Mouse (Mus musculus): ENCODE measurements around the gene Idh3b. TPM values are rescaled to one million over a fixed set of nuclear protein-coding genes. Genes with fewer than 3 reads are reported as not detected.

Gene Idh3b
- total RNA-seq (2021), result 100 to 1,000 TPM; 814 to 881 TPM
- long read RNA-seq, experiment 1, transcript Idh3b-201 (12 exons, 1,616 nt), result major isoform, 832 of 1,287 reads
- long read RNA-seq, experiment 1, partial matches to known transcripts, result 95 of 1,287 reads
- long read RNA-seq, experiment 1, other reads (novel, unspliced or antisense), result 360 of 1,287 reads
- long read RNA-seq, experiment 2, transcript Idh3b-201 (12 exons, 1,616 nt), result major isoform, 451 of 914 reads
- long read RNA-seq, experiment 2, partial matches to known transcripts, result 378 of 914 reads
- long read RNA-seq, experiment 2, other reads (novel, unspliced or antisense), result 84 of 914 reads

DNA sequence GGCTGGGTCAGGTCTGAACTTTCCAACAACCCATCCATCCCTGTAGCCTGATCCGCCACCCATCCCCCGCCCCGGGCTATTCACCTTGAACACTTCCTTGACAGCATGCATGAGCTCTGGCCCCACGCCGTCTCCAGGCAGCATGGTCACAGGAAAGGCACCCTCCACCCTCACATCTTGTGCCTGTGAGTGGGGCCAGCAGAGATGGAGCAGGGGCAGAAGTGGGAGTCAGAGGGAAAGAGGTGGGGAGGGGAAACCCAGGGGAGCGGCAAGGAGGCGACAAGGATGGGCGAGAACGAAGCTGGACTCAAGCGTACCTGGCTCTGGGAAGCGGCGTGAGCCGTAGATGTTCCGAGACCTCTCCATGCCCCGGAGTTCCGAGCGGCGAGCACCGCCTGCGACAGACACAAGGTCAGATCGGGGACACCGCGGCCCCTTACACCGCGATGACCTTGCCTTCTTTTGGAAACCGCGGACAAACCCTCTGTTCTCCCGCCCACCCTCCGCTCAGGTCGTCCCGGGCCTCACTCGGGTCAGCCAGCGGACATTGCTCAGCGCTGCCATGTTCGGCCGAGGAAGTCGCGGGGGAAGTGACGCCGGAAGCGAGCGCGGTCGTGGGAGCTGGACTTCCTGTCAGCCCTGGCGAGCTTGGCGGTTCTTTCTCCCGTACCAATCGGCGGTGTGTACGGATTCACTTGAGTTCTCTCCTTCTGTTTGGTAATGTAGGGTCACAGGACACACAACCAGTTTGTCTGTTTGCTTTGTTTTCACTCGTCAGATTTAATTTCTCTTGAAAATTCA lies at the start of gene Idh3b:
Idh3b (minus strand) TSS at position 694 of the 801 bp plus-strand sequence.
- peak; percentile 96 for DNase-seq

GRCm38 (mm10) chr2:130329502-130329901 lies 45.2 kb upstream of the Idh3b start:
- DNase-seq, result no peak

- no peak for DNase-seq
Observed at GRCm38 (mm10) chr2:130327057-130327456, 42.7 kb upstream of the Idh3b start.

DNA sequence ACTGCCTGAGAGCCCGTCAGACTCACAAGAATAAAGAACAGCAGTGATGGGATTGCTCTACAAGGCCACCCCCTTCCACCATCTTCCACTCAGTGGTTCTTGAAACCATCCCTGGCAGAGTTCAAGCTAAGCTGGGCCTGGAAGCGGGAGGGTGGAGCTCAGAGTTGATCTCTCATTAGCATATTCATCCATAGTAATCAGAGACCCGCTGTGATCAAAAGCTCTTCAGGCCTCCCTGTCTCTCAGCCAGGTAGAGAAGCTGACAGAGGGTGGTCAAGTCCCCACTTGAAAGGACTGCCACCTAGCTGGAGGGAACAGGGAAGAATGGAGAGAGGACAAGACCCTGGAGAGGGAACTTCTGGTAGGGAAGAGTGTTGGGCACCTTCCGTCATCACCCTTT lies 18.7 kb upstream of the Idh3b start:
- DNase-seq, result no peak

GRCm38 (mm10) chr2:130297580-130297979 lies 13.2 kb upstream of the Idh3b start:
- no peak for DNase-seq

GRCm38 (mm10) chr2:130296134-130296745 lies 11.9 kb upstream of the Idh3b start:
- no peak for DNase-seq

GRCm38 (mm10) chr2:130295331-130296133 lies 11.2 kb upstream of the Idh3b start:
- peak; percentile 63 for DNase-seq

DNA sequence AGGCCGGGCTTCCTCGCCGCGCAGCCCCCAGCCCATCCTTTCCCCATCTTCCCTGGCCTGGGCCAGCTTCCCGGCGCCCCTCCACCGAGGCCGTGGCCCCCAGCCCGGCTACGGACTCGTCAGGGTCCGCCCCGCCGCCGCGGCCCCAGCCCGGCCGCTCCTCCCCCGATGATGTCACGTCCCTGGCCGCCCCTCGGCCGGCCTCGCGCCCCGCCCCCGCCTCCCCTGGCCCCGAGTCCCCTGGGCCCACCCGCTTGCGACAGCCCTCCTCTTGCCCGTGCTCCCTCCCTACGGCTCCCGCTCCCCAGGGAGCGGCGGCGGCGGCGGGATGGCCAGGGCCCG lies 10.6 kb upstream of the Idh3b start, which contains the start of gene Ebf4:
Ebf4 (plus strand) TSS at position 234 of the 342 bp plus-strand sequence.
- peak; percentile 78 for DNase-seq

DNA sequence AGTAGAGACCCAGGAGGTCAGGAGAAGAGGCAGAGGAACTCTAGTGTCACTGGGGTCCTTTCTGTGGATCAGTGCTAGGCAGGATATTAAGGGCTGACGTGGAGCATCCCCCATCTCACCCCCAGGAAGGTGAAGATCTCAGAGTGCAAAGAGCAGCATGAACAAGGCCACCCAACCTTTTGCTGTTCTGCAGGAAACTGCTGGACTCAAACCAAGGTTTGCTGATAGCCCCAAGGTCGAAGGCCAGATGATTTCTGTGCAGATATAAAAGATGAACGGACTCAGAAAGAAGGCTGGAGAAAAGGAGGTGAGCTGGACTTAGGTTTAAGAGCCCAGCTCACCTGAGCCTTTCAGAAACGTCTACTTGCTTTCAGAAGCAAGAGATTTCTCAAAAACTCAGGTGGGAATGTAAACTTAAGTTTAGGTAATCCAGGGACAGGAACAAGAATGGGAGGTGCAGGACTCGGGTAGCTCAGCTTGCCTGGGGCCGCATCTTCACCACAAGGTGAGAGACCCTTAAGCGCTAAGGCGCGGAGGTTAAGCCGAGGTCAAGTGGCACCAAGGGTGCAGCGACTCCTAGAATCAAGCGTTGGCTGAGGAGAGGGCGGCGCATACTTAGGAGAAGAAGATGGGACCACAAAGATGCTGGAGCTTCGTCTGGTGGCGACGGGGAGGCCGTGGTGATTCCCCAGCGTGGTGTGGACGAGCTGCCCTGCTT lies 10.0 kb upstream of the Idh3b start:
- no peak for DNase-seq

GRCm38 (mm10) chr2:130293486-130293885 lies 9.1 kb upstream of the Idh3b start:
- DNase-seq, result no peak

DNA sequence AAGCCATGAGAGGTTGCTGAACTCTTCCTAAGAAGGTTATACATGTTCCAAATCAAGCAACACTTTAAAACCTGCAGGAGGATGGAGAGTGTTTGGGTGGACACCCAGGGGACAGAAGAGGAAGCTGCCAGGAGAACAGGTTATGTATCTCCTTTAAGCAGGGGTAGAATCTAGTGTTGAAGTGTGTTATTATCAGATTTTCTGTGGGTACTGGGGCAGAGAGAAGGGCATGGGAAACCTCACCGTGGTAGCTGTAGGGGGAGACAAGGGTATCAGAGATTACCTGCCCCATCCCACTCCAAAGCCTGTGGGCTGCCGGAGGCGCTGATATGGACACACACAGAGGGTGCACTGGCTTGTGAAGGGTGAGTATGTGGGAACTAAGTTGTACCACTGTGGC lies 8.7 kb upstream of the Idh3b start:
- no peak for DNase-seq

- peak; percentile 72 for DNase-seq
Observed at GRCm38 (mm10) chr2:130291434-130291833, 7.1 kb upstream of the Idh3b start.

- no peak for DNase-seq
Observed at GRCm38 (mm10) chr2:130289086-130289485, 4.7 kb upstream of the Idh3b start.

DNA sequence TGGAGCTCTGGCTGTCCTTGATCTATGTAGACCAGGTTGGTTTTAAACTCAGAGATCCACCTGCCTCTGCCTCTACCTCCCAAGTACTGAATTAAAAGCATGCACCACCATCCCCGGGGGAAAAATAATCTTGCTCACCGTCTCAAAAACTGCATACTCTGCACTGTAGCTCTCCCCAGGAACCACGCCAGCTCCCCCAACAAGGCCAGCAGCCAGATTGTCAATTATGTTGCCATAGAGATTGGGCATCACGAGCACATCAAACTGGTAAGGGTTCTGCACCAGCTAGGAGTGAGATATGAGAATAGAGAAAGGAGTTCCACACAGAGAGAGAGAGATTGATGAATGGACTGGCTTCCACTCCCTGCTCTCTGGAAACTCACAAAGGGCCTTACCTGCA lies 3.5 kb downstream of the Idh3b start:
- DNase-seq, result no peak

- no peak for DNase-seq
Observed at GRCm38 (mm10) chr2:130280224-130280623, 4.1 kb downstream of the Idh3b start.

- no peak for DNase-seq
Observed at GRCm38 (mm10) chr2:130279600-130280091, 4.7 kb downstream of the Idh3b start.

DNA sequence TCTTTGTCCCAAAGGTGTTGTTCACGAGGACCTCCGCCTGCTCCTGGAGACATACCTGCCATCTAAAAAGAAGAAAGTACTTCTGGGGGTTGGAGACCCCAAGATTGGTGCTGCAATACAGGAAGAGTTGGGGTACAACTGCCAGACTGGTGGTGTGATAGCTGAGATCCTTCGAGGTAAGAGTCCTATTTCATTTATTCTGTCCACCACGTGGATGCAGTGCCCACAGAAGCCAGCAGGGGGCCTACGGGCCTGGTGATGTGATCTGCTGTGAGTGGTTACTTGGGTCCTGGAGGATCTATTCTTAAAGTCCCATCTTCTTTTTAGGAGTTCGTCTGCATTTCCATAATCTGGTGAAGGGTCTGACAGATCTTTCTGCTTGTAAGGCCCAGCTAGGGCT lies 8.7 kb downstream of the Idh3b start:
- peak; percentile 76 for DNase-seq

DNA sequence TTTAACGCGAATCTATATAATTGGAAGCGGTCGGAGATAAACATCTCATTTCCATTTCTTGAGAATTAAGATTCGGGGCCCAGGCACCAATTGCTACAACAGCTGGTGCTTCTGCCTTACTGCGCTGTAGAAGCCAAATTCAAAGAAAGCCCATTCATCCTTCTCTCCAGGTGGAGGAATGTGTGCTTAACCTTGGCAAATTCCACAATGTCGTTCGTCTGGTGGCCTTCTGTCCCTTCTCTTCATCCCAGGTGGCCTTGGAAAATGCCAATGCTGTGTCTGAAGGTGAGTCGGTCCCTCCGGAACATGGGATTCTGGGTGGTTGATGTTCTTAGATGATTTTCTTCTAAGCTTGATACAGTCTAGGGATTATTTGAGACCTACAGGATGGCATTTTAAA lies 9.5 kb downstream of the Idh3b start:
- no peak for DNase-seq

- DNase-seq, result peak; percentile 99
Observed at GRCm38 (mm10) chr2:130274149-130274861, 10.0 kb downstream of the Idh3b start, which contains the start of gene Nop56. TSS of gene Nop56 (plus strand) at chr2:130274430.

DNA sequence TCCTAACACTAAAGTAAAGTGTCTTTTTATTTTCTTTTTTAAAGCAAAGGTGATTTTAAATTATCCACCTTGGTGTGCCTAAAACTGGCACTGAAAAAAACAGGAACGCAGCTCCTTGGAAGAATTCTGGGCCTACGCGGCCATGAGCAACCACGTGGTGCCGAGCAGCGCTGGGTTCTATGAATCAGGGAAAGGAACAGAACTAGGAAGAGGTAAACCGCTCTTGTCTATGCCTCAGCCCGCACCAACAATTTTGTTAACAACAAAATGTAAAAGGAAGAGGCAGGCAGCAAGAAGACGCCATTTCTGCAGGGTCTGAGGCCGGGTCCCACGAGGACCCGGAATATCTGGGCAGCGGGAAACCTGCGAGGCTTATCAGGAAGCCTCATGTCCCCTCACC lies 10.6 kb downstream of the Idh3b start:
- no peak for DNase-seq

GRCm38 (mm10) chr2:130268074-130268473 lies 16.3 kb downstream of the Idh3b start:
- DNase-seq, result no peak
